Mouse (Mus musculus): ENCODE results near the gene Hoxc10. TPM values are rescaled to one million over a fixed set of nuclear protein-coding genes. Genes with fewer than 3 reads are reported as not detected.

Hoxc10 gene
- not detected in 2 replicates for polyA plus RNA-seq (2014; fragmentation: Nextera tagmentation; extraction: Ambion mirVana)

GRCm38 (mm10) chr15:102966776-102967311, at the start of gene Hoxc10:
Gene Hoxc10 (plus strand): TSS chr15:102966796.
- no peaks in the 10 kb centered on the region for H3K36me3 ChIP-seq (ENCODE audit: control insufficient read depth, insufficient read depth, low read length)
- H3K27ac ChIP-seq (ENCODE audit: low read depth, low read length) = no peak within 1 kb of the TSS
- H3K4me3 ChIP-seq (ENCODE audit: low read depth, low read length) = no peak within 1 kb of the TSS
- 4% methylated on average over 27 of the region's 27 CpGs for WGBS
- DNase-seq (ENCODE audit: low spot score) (no peak), ATAC-seq (ENCODE audit: low FRiP score) (0 out of 2 replicates have a peak, but pooled peaks have one; percentile 19)
- H3K9ac ChIP-seq (ENCODE audit: low read depth, low read length) = no peak within 1 kb of the TSS
- no peak within 1 kb of the TSS for H3K4me2 ChIP-seq (replicated peaks; ENCODE audit: low read depth, low read length)
- no peaks in the 10 kb centered on the region for H3K9me3 ChIP-seq (ENCODE audit: control insufficient read depth, low read length)
- no peaks in the 10 kb centered on the region for H3K4me1 ChIP-seq (replicated peaks; ENCODE audit: control insufficient read depth, insufficient read depth, low read length)
- H3K27me3 ChIP-seq (ENCODE audit: control insufficient read depth, insufficient read depth, low read length) = peaks cover 95% of the 10 kb centered on the region

- no peak overlapping the region for H3K4me2 ChIP-seq (replicated peaks; ENCODE audit: low read depth, low read length)
- H3K36me3 ChIP-seq (ENCODE audit: control insufficient read depth, insufficient read depth, low read length) = no peaks in the 10 kb centered on the region
- ATAC-seq (ENCODE audit: low FRiP score) = no peak
- no peak overlapping the region for H3K4me3 ChIP-seq (ENCODE audit: low read depth, low read length)
- H3K9me3 ChIP-seq (ENCODE audit: control insufficient read depth, low read length) = no peaks in the 10 kb centered on the region
- H3K27me3 ChIP-seq (ENCODE audit: control insufficient read depth, insufficient read depth, low read length) = peaks cover 91% of the 10 kb centered on the region
- no peak overlapping the region for H3K27ac ChIP-seq (ENCODE audit: low read depth, low read length)
- DNase-seq (ENCODE audit: low spot score) = peak; percentile 54
- 0 out of 2 replicates have a peak, but pooled peaks cover 2% of the 10 kb centered on the region for H3K4me1 ChIP-seq (replicated peaks; ENCODE audit: control insufficient read depth, insufficient read depth, low read length)
- WGBS = under 1% methylated on average over 20 of the region's 20 CpGs
- no peak overlapping the region for H3K9ac ChIP-seq (ENCODE audit: low read depth, low read length)
These were observed 48.5 kb upstream of the Hoxc10 start for GRCm38 (mm10) chr15:102917972-102918572.

GRCm38 (mm10) chr15:102918611-102919265, 47.9 kb upstream of the Hoxc10 start:
- Histone ChIP-seq H3K4me3 (ENCODE audit: low read depth, low read length) (no peak overlapping the region), H3K27me3 (ENCODE audit: control insufficient read depth, insufficient read depth, low read length) (peaks cover 92% of the 10 kb centered on the region), H3K36me3 (ENCODE audit: control insufficient read depth, insufficient read depth, low read length) (no peaks in the 10 kb centered on the region), H3K27ac (ENCODE audit: low read depth, low read length) (no peak overlapping the region), H3K9me3 (ENCODE audit: control insufficient read depth, low read length) (no peaks in the 10 kb centered on the region), H3K4me1 (replicated peaks; ENCODE audit: control insufficient read depth, insufficient read depth, low read length) (0 out of 2 replicates have a peak, but pooled peaks cover 2% of the 10 kb centered on the region), H3K9ac (ENCODE audit: low read depth, low read length) (no peak overlapping the region), H3K4me2 (replicated peaks; ENCODE audit: low read depth, low read length) (no peak overlapping the region)
- WGBS = 3% methylated on average over 7 of the region's 7 CpGs
- peak; percentile 44 for DNase-seq (ENCODE audit: low spot score)
- no peak for ATAC-seq (ENCODE audit: low FRiP score)

- no peaks in the 10 kb centered on the region for H3K9me3 ChIP-seq (ENCODE audit: control insufficient read depth, low read length)
- no peak overlapping the region for H3K4me2 ChIP-seq (replicated peaks; ENCODE audit: low read depth, low read length)
- H3K27me3 ChIP-seq (ENCODE audit: control insufficient read depth, insufficient read depth, low read length) = peaks cover 95% of the 10 kb centered on the region
- no peak overlapping the region for H3K9ac ChIP-seq (ENCODE audit: low read depth, low read length)
- no peaks in the 10 kb centered on the region for H3K36me3 ChIP-seq (ENCODE audit: control insufficient read depth, insufficient read depth, low read length)
- ATAC-seq (ENCODE audit: low FRiP score) (no peak), DNase-seq (ENCODE audit: low spot score) (peak; percentile 42)
- H3K27ac ChIP-seq (ENCODE audit: low read depth, low read length) = no peak overlapping the region
- WGBS = 3% methylated on average over 12 of the region's 12 CpGs
- H3K4me3 ChIP-seq (ENCODE audit: low read depth, low read length) = no peak overlapping the region
- H3K4me1 ChIP-seq (replicated peaks; ENCODE audit: control insufficient read depth, insufficient read depth, low read length) = 0 out of 2 replicates have a peak, but pooled peaks cover 2% of the 10 kb centered on the region
These were observed 47.0 kb upstream of the Hoxc10 start for GRCm38 (mm10) chr15:102919336-102920180.

- Histone ChIP-seq H3K4me2 (replicated peaks; ENCODE audit: low read depth, low read length) (no peak overlapping the region), H3K4me1 (replicated peaks; ENCODE audit: control insufficient read depth, insufficient read depth, low read length) (0 out of 2 replicates have a peak, but pooled peaks cover 2% of the 10 kb centered on the region), H3K9ac (ENCODE audit: low read depth, low read length) (no peak overlapping the region), H3K9me3 (ENCODE audit: control insufficient read depth, low read length) (no peaks in the 10 kb centered on the region), H3K27me3 (ENCODE audit: control insufficient read depth, insufficient read depth, low read length) (peaks cover 96% of the 10 kb centered on the region), H3K27ac (ENCODE audit: low read depth, low read length) (no peak overlapping the region), H3K36me3 (ENCODE audit: control insufficient read depth, insufficient read depth, low read length) (no peaks in the 10 kb centered on the region), H3K4me3 (ENCODE audit: low read depth, low read length) (no peak overlapping the region)
- DNase-seq (ENCODE audit: low spot score) (peak; percentile 82), ATAC-seq (ENCODE audit: low FRiP score) (peak; percentile 91)
- under 1% methylated on average over 16 of the region's 20 CpGs for WGBS
These were observed 46.0 kb upstream of the Hoxc10 start for GRCm38 (mm10) chr15:102920619-102921018.

GRCm38 (mm10) chr15:102921053-102922011, 45.3 kb upstream of the Hoxc10 start, which contains the start of gene Hoxc13:
Gene Hoxc13 (plus strand): TSS chr15:102921103.
- 2% methylated on average over 50 of the region's 88 CpGs for WGBS
- DNase-seq (ENCODE audit: low spot score) (peak; percentile 51), ATAC-seq (ENCODE audit: low FRiP score) (peak; percentile 55)
- H3K9me3 ChIP-seq (ENCODE audit: control insufficient read depth, low read length) = no peaks in the 10 kb centered on the region
- H3K27ac ChIP-seq (ENCODE audit: low read depth, low read length) = no peak within 1 kb of the TSS
- H3K4me3 ChIP-seq (ENCODE audit: low read depth, low read length) = no peak within 1 kb of the TSS
- 0 out of 2 replicates have a peak, but pooled peaks cover 2% of the 10 kb centered on the region for H3K4me1 ChIP-seq (replicated peaks; ENCODE audit: control insufficient read depth, insufficient read depth, low read length)
- no peak within 1 kb of the TSS for H3K9ac ChIP-seq (ENCODE audit: low read depth, low read length)
- no peak within 1 kb of the TSS for H3K4me2 ChIP-seq (replicated peaks; ENCODE audit: low read depth, low read length)
- peaks cover 96% of the 10 kb centered on the region for H3K27me3 ChIP-seq (ENCODE audit: control insufficient read depth, insufficient read depth, low read length)
- H3K36me3 ChIP-seq (ENCODE audit: control insufficient read depth, insufficient read depth, low read length) = no peaks in the 10 kb centered on the region

- Histone ChIP-seq H3K9ac (ENCODE audit: low read depth, low read length) (no peak overlapping the region), H3K4me2 (replicated peaks; ENCODE audit: low read depth, low read length) (no peak overlapping the region)
- under 1% methylated on average over 24 of the region's 24 CpGs for WGBS
These were observed 44.6 kb upstream of the Hoxc10 start for GRCm38 (mm10) chr15:102922012-102922362.

More at GRCm38 (mm10) chr15:102922012-102922362, 44.6 kb upstream of the Hoxc10 start:
- H3K9me3 ChIP-seq (ENCODE audit: control insufficient read depth, low read length) = no peaks in the 10 kb centered on the region
- H3K27ac ChIP-seq (ENCODE audit: low read depth, low read length) = no peak overlapping the region
- H3K4me1 ChIP-seq (replicated peaks; ENCODE audit: control insufficient read depth, insufficient read depth, low read length) = 0 out of 2 replicates have a peak, but pooled peaks cover 2% of the 10 kb centered on the region
- H3K36me3 ChIP-seq (ENCODE audit: control insufficient read depth, insufficient read depth, low read length) = no peaks in the 10 kb centered on the region
- no peak overlapping the region for H3K4me3 ChIP-seq (ENCODE audit: low read depth, low read length)
- ATAC-seq (ENCODE audit: low FRiP score) (no peak; the same call in 1 of the 2 replicates), DNase-seq (ENCODE audit: low spot score) (peak; percentile 52)
- H3K27me3 ChIP-seq (ENCODE audit: control insufficient read depth, insufficient read depth, low read length) = peaks cover 96% of the 10 kb centered on the region
